Mouse (Mus musculus) gastrocnemius, adult 2 months (tissue): ENCODE data around the gene 2700049A03Rik. TPM values are rescaled to one million over a fixed set of nuclear protein-coding genes. Genes with fewer than 3 reads are reported as not detected.
"Not testable (repeated sequence)": the region's sequence is repeated elsewhere in the genome, so short reads cannot be mapped to it uniquely, and the experiment has no call there.

Experiments
- DNase-seq: peaks from one replicate; pipeline ENCODE4 v3.0.0; 2022
- H3K27ac ChIP-seq: fragments of 200-600 bp; 2 replicates; pipeline ENCODE4 v1.8.1; 2022; ENCODE audit warnings: mild to moderate bottlenecking
- H3K4me3 ChIP-seq: fragments of 200-600 bp; 2 replicates; pipeline ENCODE4 v1.8.1; 2022; ENCODE audit warnings: mild to moderate bottlenecking, moderate library complexity
- CTCF ChIP-seq: fragments of 200-600 bp; IDR thresholded peaks from 2 replicates; pipeline ENCODE4 v1.8.1; 2022; ENCODE audit warnings: antibody characterized with exemption, mild to moderate bottlenecking, moderate library complexity
- intact Hi-C: fragments of 180-260 bp; cut with DNase I; formaldehyde crosslinking; loops from one replicate; pipeline ENCODE4 v1.15.1; 2025
- long read RNA-seq, 2 experiments: library from polyadenylated mRNA; stranded (forward); transcript quantifications; one replicate each; pipeline ENCODE4 v2.0.0; 2021
- total RNA-seq, 2 experiments: library from RNA; stranded (reverse); gene quantifications; 2 replicates each; pipeline ENCODE4 v1.2.3; 2021

2700049A03Rik gene
- 1 to 10 TPM; 3.3 to 4.8 TPM for total RNA-seq
- long read RNA-seq, experiment 1, partial matches to known transcripts = 0 of 4 reads
- long read RNA-seq, experiment 1, other reads (novel, unspliced or antisense) = 4 of 4 reads
- long read RNA-seq, experiment 2, full-length matches to known transcripts = 2 of 2 reads
- long read RNA-seq, experiment 2, partial matches to known transcripts = 0 of 2 reads
- long read RNA-seq, experiment 2, other reads (novel, unspliced or antisense) = 0 of 2 reads

- Histone ChIP-seq H3K4me3 (peak within 1 kb of the TSS; percentile 92), H3K27ac (peak within 1 kb of the TSS; percentile 98)
- DNase-seq = peak; percentile 81
- intact Hi-C loops = loop anchor here (1.0 to 5.0 kb wide), 3 partner anchors 119 to 199 kb away; partner anchors contain the start of genes Actr10 and Arid4a
- no peak for TF ChIP-seq CTCF
These were observed at the start of gene 2700049A03Rik, which contains the start of gene Timm9 for GRCm38 (mm10) chr12:71136130-71136973. TSS of gene 2700049A03Rik (plus strand) at chr12:71136848. TSS of gene Timm9 (minus strand) at chr12:71136684.

GRCm38 (mm10) chr12:71104275-71104674 lies 32.4 kb upstream of the 2700049A03Rik start:
- H3K4me3 ChIP-seq, DNase-seq, intact Hi-C loops, H3K27ac ChIP-seq: not testable (repeated sequence)

GRCm38 (mm10) chr12:71107216-71107771 lies 29.4 kb upstream of the 2700049A03Rik start:
- Histone ChIP-seq H3K27ac (no peak overlapping the region), H3K4me3 (no peak overlapping the region)
- intact Hi-C loops = no loop called here
- no peak for TF ChIP-seq CTCF
- DNase-seq = no peak

- peak; percentile 37; the same call in 1 of the 2 replicates for TF ChIP-seq CTCF
- intact Hi-C loops = no loop called here
- H3K4me3 ChIP-seq = peak within 1 kb of the TSS; percentile 62
- H3K27ac ChIP-seq = peak within 1 kb of the TSS; percentile 4; the same call in 1 of the 2 replicates
- DNase-seq = peak; percentile 54
These were observed 25.3 kb upstream of the 2700049A03Rik start, which contains the start of gene Tomm20l for GRCm38 (mm10) chr12:71111331-71111730. TSS of gene Tomm20l (plus strand) at chr12:71111428.

GRCm38 (mm10) chr12:71113074-71113473 lies 23.6 kb upstream of the 2700049A03Rik start:
- TF ChIP-seq CTCF = no peak
- intact Hi-C loops = no loop called here
- Histone ChIP-seq H3K4me3 (no peak overlapping the region), H3K27ac (no peak overlapping the region)
- DNase-seq = no peak

GRCm38 (mm10) chr12:71113675-71114288 lies 22.9 kb upstream of the 2700049A03Rik start:
- H3K4me3 ChIP-seq = no peak overlapping the region
- DNase-seq = peak; percentile 34
- TF ChIP-seq CTCF = no peak
- intact Hi-C loops = no loop called here
- H3K27ac ChIP-seq = no peak overlapping the region

- intact Hi-C loops = no loop called here
- no peak overlapping the region for H3K27ac ChIP-seq
- no peak for TF ChIP-seq CTCF
- no peak overlapping the region for H3K4me3 ChIP-seq
- no peak for DNase-seq
These were observed 20.2 kb upstream of the 2700049A03Rik start for GRCm38 (mm10) chr12:71116411-71116810.

GRCm38 (mm10) chr12:71122731-71123130 lies 13.9 kb upstream of the 2700049A03Rik start:
- no peak overlapping the region for H3K4me3 ChIP-seq
- intact Hi-C loops = no loop called here
- DNase-seq = no peak
- no peak for TF ChIP-seq CTCF
- H3K27ac ChIP-seq = no peak overlapping the region

- H3K4me3 ChIP-seq = no peak overlapping the region
- intact Hi-C loops = no loop called here
- no peak overlapping the region for H3K27ac ChIP-seq
- DNase-seq = no peak
- no peak for TF ChIP-seq CTCF
These were observed 13.4 kb upstream of the 2700049A03Rik start for GRCm38 (mm10) chr12:71123286-71123685.

GRCm38 (mm10) chr12:71135581-71135980 lies 1.1 kb upstream of the 2700049A03Rik start:
- peak overlapping the region; percentile 98 for H3K27ac ChIP-seq
- DNase-seq = no peak
- TF ChIP-seq CTCF = no peak
- intact Hi-C loops = loop anchor here (5.0 kb wide), 1 partner anchor 118 kb away; the partner anchor contains the start of gene Arid4a
- peak overlapping the region; percentile 92 for H3K4me3 ChIP-seq

- peak overlapping the region; percentile 98 for H3K27ac ChIP-seq
- peak; percentile 89 for DNase-seq
- intact Hi-C loops = loop anchor here (1.0 to 5.0 kb wide), 3 partner anchors 120 to 200 kb away; partner anchors contain the start of genes Actr10 and Arid4a
- H3K4me3 ChIP-seq = peak overlapping the region; percentile 92
- TF ChIP-seq CTCF = no peak; the same call in 1 of the 2 replicates
These were observed 385 bp downstream of the 2700049A03Rik start for GRCm38 (mm10) chr12:71136974-71137491.

GRCm38 (mm10) chr12:71137686-71138085 lies 1.0 kb downstream of the 2700049A03Rik start:
- no peak for TF ChIP-seq CTCF
- Histone ChIP-seq H3K4me3 (peak overlapping the region; percentile 92), H3K27ac (peak overlapping the region; percentile 98)
- no peak for DNase-seq
- intact Hi-C loops = loop anchor here (2.0 to 5.0 kb wide), 2 partner anchors 120 to 169 kb away; partner anchors contain the start of gene Arid4a
